Mouse (Mus musculus) gastrocnemius, adult 18-20 months (tissue): ENCODE results near the gene Gm4787. TPM values are rescaled to one million over a fixed set of nuclear protein-coding genes. Genes with fewer than 3 reads are reported as not detected.
"Not testable (repeated sequence)": the region's sequence is repeated elsewhere in the genome, so short reads cannot be mapped to it uniquely, and the experiment has no call there.

Experiments
- DNase-seq: peaks from one replicate; pipeline ENCODE4 v3.0.0; 2021; ENCODE audit warnings: low spot score
- long read RNA-seq, 2 experiments: library from polyadenylated mRNA; stranded (forward); transcript quantifications; one replicate each; pipeline ENCODE4 v2.0.0; 2021
- total RNA-seq, 2 experiments: library from RNA; stranded (reverse); gene quantifications; 2 replicates each; pipeline ENCODE4 v1.2.3; 2021

Gm4787 gene
- total RNA-seq: under 1 TPM; 0.66 to 0.91 TPM
- long read RNA-seq, experiment 1: 0 reads
- long read RNA-seq, experiment 2: 0 reads

- not testable (repeated sequence) for DNase-seq
These were observed at the start of gene Gm4787 for GRCm38 (mm10) chr12:81379364-81379763. TSS of gene Gm4787 (minus strand) at chr12:81379464.

GRCm38 (mm10) chr12:81421846-81422245 lies 42.6 kb upstream of the Gm4787 start, which contains the start of gene Adam4:
TSS of gene Adam4 (minus strand) at chr12:81421946.
- DNase-seq: no peak

GRCm38 (mm10) chr12:81413211-81413610 lies 33.9 kb upstream of the Gm4787 start:
- DNase-seq: no peak

DNA sequence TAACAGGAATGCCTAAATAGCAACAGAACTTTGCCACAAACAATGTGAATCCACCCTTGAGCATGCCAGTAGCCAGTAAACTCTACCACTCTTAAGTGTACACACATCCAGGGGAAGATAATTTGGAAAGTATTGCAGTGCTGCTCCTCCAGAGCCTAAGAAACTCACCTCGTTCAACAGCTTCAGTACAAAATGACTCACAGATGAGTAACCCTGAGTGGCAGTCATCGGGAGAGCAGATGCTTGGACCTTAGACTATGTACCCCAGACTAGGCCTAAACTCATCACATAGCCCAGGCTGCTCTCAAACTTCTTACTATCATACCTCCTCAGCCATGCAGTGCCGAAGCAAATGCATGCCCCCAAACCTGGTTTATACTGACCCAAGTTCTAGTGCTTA lies 29.7 kb upstream of the Gm4787 start:
- no peak for DNase-seq

DNA sequence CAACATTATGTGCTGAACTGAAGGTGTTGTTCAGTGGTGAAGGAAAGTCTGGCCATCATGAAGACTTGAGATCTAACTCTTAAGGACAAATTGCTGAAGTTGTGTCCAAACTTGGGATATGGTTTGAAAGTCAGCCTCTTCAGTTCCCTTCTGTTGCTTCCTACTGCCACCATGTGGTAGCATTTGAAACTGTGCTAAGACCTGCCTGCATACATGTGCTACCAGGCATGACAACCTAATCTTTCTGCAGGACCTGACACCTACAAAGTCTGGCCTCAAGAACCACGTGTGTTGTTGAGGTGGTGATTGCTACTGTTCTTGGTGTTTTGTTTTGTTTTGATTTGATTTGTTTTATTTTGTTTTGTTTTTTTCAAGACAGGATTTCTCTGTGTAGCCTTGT lies 22.9 kb upstream of the Gm4787 start:
- peak; percentile 62 for DNase-seq

- no peak for DNase-seq
These were observed 45.4 kb downstream of the Gm4787 start for GRCm38 (mm10) chr12:81333841-81334240.

- DNase-seq: peak; percentile 69
These were observed 46.3 kb downstream of the Gm4787 start, which contains the start of gene Slc8a3 for GRCm38 (mm10) chr12:81332875-81333421. TSS of gene Slc8a3 (minus strand) at chr12:81333180.

DNA sequence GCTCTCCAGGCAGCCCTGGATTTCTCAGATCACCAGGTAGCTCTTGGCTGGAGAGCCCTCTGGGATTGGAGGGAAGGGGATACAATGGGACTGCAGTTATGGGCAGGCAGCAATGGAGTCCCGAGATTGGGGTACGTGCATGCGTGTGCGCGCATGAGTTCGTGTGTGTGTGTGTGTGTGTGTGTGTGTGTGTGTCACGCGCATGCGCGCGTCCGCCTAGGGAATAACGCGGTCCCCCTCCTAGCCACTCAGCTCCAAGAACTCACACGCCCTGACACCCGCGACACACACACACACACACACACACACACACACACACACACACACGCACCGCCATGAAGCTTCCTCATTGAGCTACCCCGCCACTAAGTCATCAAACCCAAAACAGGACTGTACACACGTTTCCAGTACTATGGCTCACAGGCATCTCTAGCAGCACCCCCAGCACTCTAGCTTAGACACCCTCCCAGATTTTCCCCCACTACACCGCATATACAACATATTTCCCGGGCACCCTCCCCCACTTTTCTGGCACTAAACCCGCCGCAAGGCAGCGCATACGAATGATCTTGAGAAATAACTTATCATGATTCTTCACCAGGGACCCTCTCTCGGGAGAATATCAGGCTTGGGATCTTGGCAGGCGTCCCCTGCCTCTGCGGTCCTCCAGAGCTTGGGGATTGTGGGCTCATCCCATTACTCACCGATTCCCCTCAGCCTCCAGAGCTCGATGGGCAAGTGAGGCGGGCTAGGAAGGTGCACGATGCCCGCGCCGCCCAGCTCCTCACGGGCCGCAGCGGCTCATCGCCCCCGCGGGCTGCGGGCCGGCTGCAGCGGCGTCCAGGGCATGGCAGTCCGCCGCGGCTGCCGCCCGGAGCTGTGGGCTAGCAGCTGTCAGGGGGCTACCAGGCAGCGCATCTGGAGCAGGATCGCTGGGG lies 47.1 kb downstream of the Gm4787 start:
- DNase-seq: peak; percentile 30

GRCm38 (mm10) chr12:81331046-81331638 lies 48.1 kb downstream of the Gm4787 start:
- peak; percentile 26 for DNase-seq

Other genes starting within 250 kb of the Gm4787 start
- gene Slc8a3, start 46.3 kb downstream of the Gm4787 start, total RNA-seq: 10 to 100 TPM; 41.3 to 52.3 TPM
- 1 to 10 TPM in 1 of 2 experiments, under 1 TPM in 1; 0.69 to 1.0 TPM for gene Adam4, start 42.5 kb upstream of the Gm4787 start, total RNA-seq
- 10 to 100 TPM; 81.3 to 89.9 TPM for gene Cox16, start 105.7 kb upstream of the Gm4787 start, total RNA-seq
- 10 to 100 TPM; 39.3 to 39.4 TPM for gene Gm20498, start 153.4 kb upstream of the Gm4787 start, total RNA-seq
- gene Synj2bp, start 153.4 kb upstream of the Gm4787 start, total RNA-seq: 10 to 100 TPM; 36.1 to 40.4 TPM
- not detected for gene Adam21, start 189.0 kb upstream of the Gm4787 start, total RNA-seq
- gene Med6, start 215.5 kb upstream of the Gm4787 start, total RNA-seq: 10 to 100 TPM; 11.7 to 11.9 TPM